Mouse (Mus musculus): Measurements from ENCODE around the gene Pdx1. TPM values are rescaled to one million over a fixed set of nuclear protein-coding genes. Genes with fewer than 3 reads are reported as not detected.

Gene Pdx1
- total and polyA plus RNA-seq, 3 experiments = not detected

DNA sequence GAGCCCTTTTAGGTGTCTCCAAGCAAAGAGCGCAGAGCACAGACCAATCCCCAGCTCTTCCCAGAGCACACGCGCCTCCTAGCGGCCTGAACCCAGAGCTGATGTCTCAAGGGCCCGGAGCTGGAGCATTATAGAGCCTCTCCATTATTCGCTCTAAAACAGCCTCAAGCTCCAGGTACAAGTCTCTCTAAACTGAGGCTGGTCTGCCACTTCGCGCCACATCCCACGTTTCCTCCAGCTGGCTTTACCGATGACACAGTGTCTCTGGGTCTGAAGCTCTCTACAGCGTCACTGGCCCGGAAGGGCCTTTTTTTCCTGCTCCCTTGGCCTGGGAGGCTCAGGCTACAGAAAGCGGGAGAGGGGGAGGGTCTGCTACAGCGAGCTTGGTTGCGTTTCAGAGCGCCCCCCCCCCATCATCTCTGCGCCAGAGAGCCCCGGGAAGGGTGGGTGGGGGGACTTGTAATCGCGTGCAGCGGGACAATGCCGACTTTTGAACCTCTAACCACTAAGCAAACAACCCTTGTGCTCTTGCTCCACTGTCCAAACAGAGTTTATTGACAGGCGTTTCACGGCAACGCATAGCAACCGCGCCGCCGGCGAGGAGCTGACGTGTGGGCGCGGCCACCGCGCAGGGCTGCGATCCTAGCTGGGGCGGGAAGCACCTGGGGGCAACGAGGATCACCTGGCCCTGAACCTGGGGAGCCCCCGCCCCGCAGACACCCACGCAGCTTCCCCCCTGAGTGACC, 29.7 kb downstream of the Pdx1 start:
- Histone ChIP-seq H3K9ac (ENCODE audit: insufficient read depth, low read depth) (peak overlapping the region; percentile 21), H3K4me1 (ENCODE audit: control insufficient read depth in 1 of 2, insufficient read depth in 2 of 2) (peaks cover 0 to 10% of the 10 kb centered on the region in 2 experiments; a peak in 2 of 4 replicates), H3K36me3 (replicated peaks in 1 of 2; ENCODE audit: control insufficient read depth in 1 of 2, insufficient read depth in 1 of 2, low read length in 1 of 2) (no peaks in the 10 kb centered on the region), H3K27ac (ENCODE audit: insufficient read depth, low read depth) (no peak overlapping the region), H3K4me2 (ENCODE audit: insufficient read depth, low read depth, poor library complexity, severe bottlenecking) (peak overlapping the region; percentile 47), H3K79me2 (replicated peaks; ENCODE audit: control insufficient read depth, extremely low read depth, insufficient read depth, poor library complexity, severe bottlenecking) (no peaks in the 10 kb centered on the region), H3K27me3 (replicated peaks) (peaks cover 82% of the 10 kb centered on the region), H3K4me3 (replicated peaks in 1 of 3; ENCODE audit: low read depth in 2 of 3, low read length in 2 of 3, poor library complexity in 1 of 3) (peak overlapping the region in 2 of 3 experiments; percentile 26 to 46), H3K9me3 (replicated peaks; ENCODE audit: low read length) (no peaks in the 10 kb centered on the region)
- in situ Hi-C loops (cut with MboI; ENCODE audit: low pct_ligation_motif_present, low pct_unique_long_range_greater_than_20kb, low sequenced_read_pairs) (no loop called here), dilution Hi-C loops (cut with MboI; ENCODE audit: extremely low pct_ligation_motif_present, extremely low pct_unique_long_range_greater_than_20kb, low sequenced_read_pairs) (no loop called here)
- DNase-seq (ENCODE audit: extremely low read depth) = peak; percentile 71
- TF ChIP-seq MYC (IDR thresholded peaks at IDR 0.05; ENCODE audit: low read depth, low read length) (no peak), SIN3A (IDR thresholded peaks at IDR 0.05; ENCODE audit: low read length) (peak; percentile 29; the same call in 1 of the 2 replicates), MEF2A (IDR thresholded peaks at IDR 0.05; ENCODE audit: borderline replicate concordance, low read depth, low read length) (no peak), MXI1 (IDR thresholded peaks at IDR 0.05; ENCODE audit: low read depth, low read length) (peak; percentile 17; the same call in 1 of the 2 replicates), EP300 (IDR thresholded peaks at IDR 0.05; ENCODE audit: low read length) (no peak), PAX5 (IDR thresholded peaks at IDR 0.05; ENCODE audit: low read length) (no peak), IRF4 (IDR thresholded peaks at IDR 0.05; ENCODE audit: low read depth, low read length) (0 out of 2 replicates have a peak, but pooled peaks have one; percentile 21), NELFE (IDR thresholded peaks at IDR 0.05; ENCODE audit: low read depth, low read length) (no peak), CTCF (conservative IDR thresholded peaks at IDR 0.05 in 1 of 2, IDR thresholded peaks at IDR 0.05 in 1 of 2; ENCODE audit: low read depth in 2 of 2, low read length in 2 of 2) (peak; percentile 24 to 80; a peak in 3 of 4 replicates), RAD21 (IDR thresholded peaks at IDR 0.05; ENCODE audit: low read depth, low read length) (peak; percentile 49), SMC3 (IDR thresholded peaks at IDR 0.05; ENCODE audit: low read depth, low read length) (peak; percentile 53), POLR2AphosphoS2 (IDR thresholded peaks at IDR 0.05; ENCODE audit: low read depth, low read length) (no peak), HCFC1 (IDR thresholded peaks at IDR 0.05; ENCODE audit: low read depth, low read length) (peak; percentile 12; the same call in 1 of the 2 replicates)

DNA sequence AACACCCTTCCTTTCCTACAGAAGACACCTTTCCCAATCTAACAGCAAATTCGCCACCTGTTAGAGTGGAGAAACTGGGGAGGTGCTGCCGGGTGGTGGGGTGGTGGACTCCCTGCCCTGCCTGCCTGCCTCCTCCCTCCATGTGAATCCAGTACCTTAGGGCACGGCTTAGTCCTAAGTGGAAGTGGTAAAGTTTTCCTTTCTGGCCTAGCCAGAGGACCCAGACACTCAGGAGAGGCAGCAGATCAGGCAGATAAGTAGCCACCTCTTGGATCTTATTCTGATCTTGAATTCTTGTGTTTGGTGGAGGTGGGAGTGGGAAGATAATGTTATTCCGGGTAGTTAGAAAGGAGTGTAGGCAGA, 30.2 kb downstream of the Pdx1 start:
- Histone ChIP-seq H3K27ac (ENCODE audit: insufficient read depth, low read depth) (no peak overlapping the region), H3K4me1 (ENCODE audit: control insufficient read depth in 1 of 2, insufficient read depth in 2 of 2) (peaks cover 0 to 10% of the 10 kb centered on the region in 2 experiments; a peak in 2 of 4 replicates), H3K4me2 (ENCODE audit: insufficient read depth, low read depth, poor library complexity, severe bottlenecking) (peak overlapping the region; percentile 47), H3K79me2 (replicated peaks; ENCODE audit: control insufficient read depth, extremely low read depth, insufficient read depth, poor library complexity, severe bottlenecking) (no peaks in the 10 kb centered on the region), H3K36me3 (replicated peaks in 1 of 2; ENCODE audit: control insufficient read depth in 1 of 2, insufficient read depth in 1 of 2, low read length in 1 of 2) (no peaks in the 10 kb centered on the region), H3K4me3 (replicated peaks in 1 of 3; ENCODE audit: low read depth in 2 of 3, low read length in 2 of 3, poor library complexity in 1 of 3) (peak overlapping the region in 2 of 3 experiments; percentile 26 to 46), H3K9me3 (replicated peaks; ENCODE audit: low read length) (no peaks in the 10 kb centered on the region), H3K9ac (ENCODE audit: insufficient read depth, low read depth) (peak overlapping the region; percentile 21; the same call in 1 of the 2 replicates), H3K27me3 (replicated peaks) (peaks cover 77% of the 10 kb centered on the region)
- DNase-seq (ENCODE audit: extremely low read depth) = no peak
- TF ChIP-seq MXI1 (IDR thresholded peaks at IDR 0.05; ENCODE audit: low read depth, low read length) (no peak), E2F4 (IDR thresholded peaks at IDR 0.05; ENCODE audit: insufficient replicate concordance, low read depth, low read length) (no peak), UBTF (IDR thresholded peaks at IDR 0.05; ENCODE audit: low read depth, low read length) (no peak), JUND (conservative IDR thresholded peaks at IDR 0.05; ENCODE audit: low read depth, low read length) (no peak), RCOR1 (conservative IDR thresholded peaks at IDR 0.05; ENCODE audit: low read depth, low read length) (no peak), NRF1 (IDR thresholded peaks at IDR 0.05; ENCODE audit: low read depth, low read length) (no peak), CHD1 (IDR thresholded peaks at IDR 0.05; ENCODE audit: low read depth, low read length) (no peak)
- dilution Hi-C loops (cut with MboI; ENCODE audit: extremely low pct_ligation_motif_present, extremely low pct_unique_long_range_greater_than_20kb, low sequenced_read_pairs) = no loop called here
- in situ Hi-C loops (cut with MboI; ENCODE audit: low pct_ligation_motif_present, low pct_unique_long_range_greater_than_20kb, low sequenced_read_pairs) = loop anchor here (25.0 kb wide), 1 partner anchor 613 kb away; no protein-coding TSS in a partner anchor
